Mouse (Mus musculus): ENCODE measurements around the gene Sp3. TPM values are rescaled to one million over a fixed set of nuclear protein-coding genes. Genes with fewer than 3 reads are reported as not detected.
A peak's percentile ranks its signal among the peaks of the same experiment; 100 is the strongest.
"Not testable (repeated sequence)": the region's sequence is repeated elsewhere in the genome, so short reads cannot be mapped to it uniquely, and the experiment has no call there.

Gene Sp3
- 21.9 and 24.8 TPM in 2 replicates for polyA plus RNA-seq (2012; rRNA removed)

GRCm38 (mm10) chr2:72980337-72981074 lies at the start of gene Sp3:
Sp3 (minus strand) TSS chr2:72980446.
- DNase-seq (ENCODE audit: low read depth) = peak; percentile 68

- DNase-seq (ENCODE audit: low read depth) = no peak
Observed at GRCm38 (mm10) chr2:73029846-73030245, 49.6 kb upstream of the Sp3 start.

- DNase-seq (ENCODE audit: low read depth) = no peak
Observed at GRCm38 (mm10) chr2:73028019-73028418, 47.8 kb upstream of the Sp3 start.

- no peak for DNase-seq (ENCODE audit: low read depth)
Observed at GRCm38 (mm10) chr2:73027126-73027525, 46.9 kb upstream of the Sp3 start.

- no peak for DNase-seq (ENCODE audit: low read depth)
Observed at GRCm38 (mm10) chr2:73023803-73024202, 43.6 kb upstream of the Sp3 start.

- DNase-seq (ENCODE audit: low read depth) = no peak
Observed at GRCm38 (mm10) chr2:73021046-73021445, 40.8 kb upstream of the Sp3 start.

- DNase-seq (ENCODE audit: low read depth) = no peak
Observed at GRCm38 (mm10) chr2:73019371-73020146, 39.3 kb upstream of the Sp3 start.

- not testable (repeated sequence) for DNase-seq (ENCODE audit: low read depth)
Observed at GRCm38 (mm10) chr2:73014063-73014462, 33.8 kb upstream of the Sp3 start.

- DNase-seq (ENCODE audit: low read depth) = no peak
Observed at GRCm38 (mm10) chr2:73012636-73013035, 32.4 kb upstream of the Sp3 start.

- DNase-seq (ENCODE audit: low read depth) = no peak
Observed at GRCm38 (mm10) chr2:73007472-73007871, 27.2 kb upstream of the Sp3 start.

GRCm38 (mm10) chr2:73005611-73006515 lies 25.6 kb upstream of the Sp3 start:
- peak; percentile 72 for DNase-seq (ENCODE audit: low read depth)

GRCm38 (mm10) chr2:73003751-73004717 lies 23.8 kb upstream of the Sp3 start:
- DNase-seq (ENCODE audit: low read depth) = no peak

- DNase-seq (ENCODE audit: low read depth) = no peak
Observed at GRCm38 (mm10) chr2:73003049-73003448, 22.8 kb upstream of the Sp3 start.

- DNase-seq (ENCODE audit: low read depth) = no peak
Observed at GRCm38 (mm10) chr2:73002451-73002850, 22.2 kb upstream of the Sp3 start.

GRCm38 (mm10) chr2:73001994-73002393 lies 21.7 kb upstream of the Sp3 start:
- no peak for DNase-seq (ENCODE audit: low read depth)

GRCm38 (mm10) chr2:73000194-73000593 lies 19.9 kb upstream of the Sp3 start:
- DNase-seq (ENCODE audit: low read depth) = no peak

- DNase-seq (ENCODE audit: low read depth) = no peak
Observed at GRCm38 (mm10) chr2:72997586-72997985, 17.3 kb upstream of the Sp3 start.

GRCm38 (mm10) chr2:72996808-72997378 lies 16.6 kb upstream of the Sp3 start:
- peak; percentile 45 for DNase-seq (ENCODE audit: low read depth)

- DNase-seq (ENCODE audit: low read depth) = no peak
Observed at GRCm38 (mm10) chr2:72995346-72996097, 15.3 kb upstream of the Sp3 start.

GRCm38 (mm10) chr2:72994165-72994564 lies 13.9 kb upstream of the Sp3 start:
- no peak for DNase-seq (ENCODE audit: low read depth)

Data from gonadal fat pad, adult 2 months (tissue).